Mouse (Mus musculus) hindbrain, embryonic 16.5 days (tissue): ENCODE data around the gene Map4k4. TPM values are rescaled to one million over a fixed set of nuclear protein-coding genes. Genes with fewer than 3 reads are reported as not detected.

Source experiments
- ATAC-seq: fragments of 200-750 bp; cut with Nextera tagmentation; 2 replicates; pipeline ENCODE4 v1.8.0; 2017; ENCODE audit warnings: moderate TSS enrichment, moderate library complexity
- H3K27ac ChIP-seq: fragments of 300-500 bp; sonication (generic); 2 replicates; pipeline ENCODE4 v1.5.1; 2014; ENCODE audit warnings: low read depth, mild to moderate bottlenecking, control low read depth, low read length, moderate library complexity
- H3K27me3 ChIP-seq: fragments of 300-500 bp; sonication (generic); replicated peaks from 2 replicates; pipeline ENCODE4 v1.6.1; 2014; ENCODE audit warnings: low read length; ENCODE audit not compliant: control insufficient read depth, insufficient read depth
- H3K36me3 ChIP-seq: fragments of 300-500 bp; sonication (generic); 2 replicates; pipeline ENCODE4 v1.6.1; 2014; ENCODE audit warnings: mild to moderate bottlenecking, low read length, moderate library complexity, mixed read lengths; ENCODE audit not compliant: control insufficient read depth, insufficient read depth
- H3K4me1 ChIP-seq: fragments of 300-500 bp; sonication (generic); 2 replicates; pipeline ENCODE4 v1.6.1; 2014; ENCODE audit warnings: low read depth, low read length; ENCODE audit not compliant: control insufficient read depth, insufficient read depth
- H3K4me2 ChIP-seq: fragments of 300-500 bp; sonication (generic); 2 replicates; pipeline ENCODE4 v1.6.1; 2014; ENCODE audit warnings: mild to moderate bottlenecking, low read length, control low read depth, moderate library complexity
- H3K4me3 ChIP-seq: fragments of 300-500 bp; sonication (generic); 2 replicates; pipeline ENCODE4 v1.5.1; 2014; ENCODE audit warnings: mild to moderate bottlenecking, low read length, control low read depth, moderate library complexity
- H3K9ac ChIP-seq: fragments of 300-500 bp; sonication (generic); 2 replicates; pipeline ENCODE4 v1.6.1; 2014; ENCODE audit warnings: low read depth, mild to moderate bottlenecking, control low read depth, low read length, moderate library complexity
- H3K9me3 ChIP-seq: fragments of 300-500 bp; sonication (generic); 2 replicates; pipeline ENCODE4 v1.6.1; 2014; ENCODE audit warnings: mild to moderate bottlenecking, low read length, moderate library complexity; ENCODE audit not compliant: control insufficient read depth
- WGBS: fragments of 180-500 bp; shearing (Covaris S2); extraction: QIAGEN DNeasy Blood & Tissue Kit; methylation state at CpG from one replicate; pipeline ENCODE4 v1.1.7; 2014; 5-methylcytosine and 5-hydroxymethylcytosine counted together
- polyA plus RNA-seq: library from polyadenylated mRNA; unstranded; fragments of >200 nt; fragmentation: Nextera tagmentation; extraction: Ambion mirVana; gene quantifications from 2 replicates; pipeline ENCODE4 v1.2.1, GENCODE M21; 2015

Gene Map4k4
- polyA plus RNA-seq, 1 experiment from 2014 or later, result 21.7 TPM

- H3K36me3 ChIP-seq, result peaks cover 11% of the 10 kb centered on the region
- 100% methylated on average over 2 of the region's 2 CpGs for WGBS
Measured at GRCm38 (mm10) chr1:39975005-39975404, 74.3 kb downstream of the Map4k4 start.

DNA sequence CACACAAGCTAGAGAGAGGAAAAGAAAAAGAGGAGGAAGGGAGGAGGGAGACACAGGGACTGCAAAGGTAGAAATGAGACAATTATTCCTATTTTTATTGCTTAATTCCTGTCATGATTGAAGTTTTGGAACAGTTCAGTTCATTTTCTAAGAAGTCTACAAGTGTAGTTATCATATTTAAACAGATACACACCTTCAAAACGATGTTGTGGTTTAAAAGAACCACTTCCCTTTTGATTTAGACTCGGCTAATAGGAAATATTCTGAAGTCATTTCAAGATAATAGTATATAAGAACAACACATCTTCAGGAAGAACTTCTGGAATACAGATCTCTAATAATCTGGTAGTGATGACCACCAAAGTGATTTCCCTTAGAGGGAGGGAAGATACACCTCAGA is 75.4 kb downstream of the Map4k4 start:
- H3K9me3 ChIP-seq, result no peaks in the 10 kb centered on the region
- no peaks in the 10 kb centered on the region for H3K27me3 ChIP-seq
- H3K4me1 ChIP-seq, result peaks cover 12% of the 10 kb centered on the region
- H3K27ac ChIP-seq, result no peak overlapping the region
- ATAC-seq, result no peak
- H3K36me3 ChIP-seq, result peaks cover 15% of the 10 kb centered on the region
- no peak overlapping the region for H3K4me2 ChIP-seq
- H3K4me3 ChIP-seq, result no peak overlapping the region
- 94% methylated on average over 2 of the region's 2 CpGs for WGBS
- no peak overlapping the region for H3K9ac ChIP-seq

More at GRCm38 (mm10) chr1:39975005-39975404, 74.3 kb downstream of the Map4k4 start:
- Histone ChIP-seq H3K27ac (no peak overlapping the region), H3K9me3 (no peaks in the 10 kb centered on the region), H3K4me2 (no peak overlapping the region), H3K27me3 (no peaks in the 10 kb centered on the region), H3K9ac (no peak overlapping the region), H3K4me3 (no peak overlapping the region), H3K4me1 (peaks cover 15% of the 10 kb centered on the region)
- ATAC-seq, result no peak

DNA sequence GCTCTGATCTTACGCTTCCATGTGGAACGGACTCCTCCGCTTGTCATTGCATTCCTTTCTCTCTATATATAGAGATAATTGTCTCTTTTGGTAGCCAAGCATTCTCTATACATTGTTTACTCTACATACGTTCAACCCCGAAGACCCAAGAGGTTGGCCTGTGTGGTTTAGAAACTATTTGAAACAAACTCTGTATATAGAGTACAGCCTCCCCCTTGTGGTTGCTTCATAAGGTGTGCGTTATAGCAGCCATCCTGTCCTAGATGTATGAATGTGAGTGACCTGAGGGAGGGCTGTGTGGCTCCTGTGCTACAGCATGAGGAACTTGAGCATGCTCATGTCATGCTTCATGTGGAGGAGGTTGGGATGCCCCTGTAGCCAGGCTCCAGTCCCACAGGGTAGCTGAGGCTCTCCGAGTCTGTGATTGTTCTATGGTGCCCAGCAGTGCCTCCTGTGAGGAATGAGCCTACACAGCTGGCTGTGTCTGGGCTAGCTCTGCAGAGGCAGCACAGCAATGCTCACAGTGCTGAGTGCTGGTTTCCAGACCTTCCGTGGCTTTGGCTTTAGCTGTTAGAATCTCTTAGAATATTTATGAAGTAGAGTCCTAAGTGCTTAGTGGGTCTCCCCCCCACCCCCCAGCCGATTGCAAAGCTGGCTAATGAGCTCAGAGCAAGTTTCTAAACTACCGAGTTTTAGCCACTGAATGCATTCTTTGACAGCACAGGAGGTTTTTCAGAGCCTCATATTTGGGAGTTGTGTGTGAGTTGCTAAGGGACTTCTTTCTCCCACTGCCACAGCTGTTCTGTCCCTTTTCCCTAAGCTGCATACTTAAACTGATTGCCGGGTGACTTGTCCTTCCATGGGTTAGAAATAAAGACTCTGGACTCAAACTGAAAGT is 76.4 kb downstream of the Map4k4 start:
- peaks cover 18% of the 10 kb centered on the region for H3K36me3 ChIP-seq

GRCm38 (mm10) chr1:39978781-39979486 is 78.2 kb downstream of the Map4k4 start:
- 78% methylated on average over 20 of the region's 20 CpGs for WGBS
- H3K36me3 ChIP-seq, result peaks cover 25% of the 10 kb centered on the region
- peaks cover 12% of the 10 kb centered on the region for H3K4me1 ChIP-seq
- ATAC-seq, result no peak
- no peak overlapping the region for H3K4me2 ChIP-seq
- H3K4me3 ChIP-seq, result no peak overlapping the region
- H3K9ac ChIP-seq, result no peak overlapping the region
- no peak overlapping the region for H3K27ac ChIP-seq
- no peaks in the 10 kb centered on the region for H3K27me3 ChIP-seq
- H3K9me3 ChIP-seq, result no peaks in the 10 kb centered on the region

More for the DNA sequence above, 76.4 kb downstream of the Map4k4 start:
- ATAC-seq, result peak; percentile 74
- 66% methylated on average over 11 of the region's 11 CpGs for WGBS
- Histone ChIP-seq H3K9ac (no peak overlapping the region), H3K27me3 (no peaks in the 10 kb centered on the region), H3K4me2 (no peak overlapping the region), H3K27ac (peak overlapping the region; percentile 74; the same call in 1 of the 2 replicates), H3K4me3 (no peak overlapping the region), H3K9me3 (no peaks in the 10 kb centered on the region), H3K4me1 (peaks cover 12% of the 10 kb centered on the region)

DNA sequence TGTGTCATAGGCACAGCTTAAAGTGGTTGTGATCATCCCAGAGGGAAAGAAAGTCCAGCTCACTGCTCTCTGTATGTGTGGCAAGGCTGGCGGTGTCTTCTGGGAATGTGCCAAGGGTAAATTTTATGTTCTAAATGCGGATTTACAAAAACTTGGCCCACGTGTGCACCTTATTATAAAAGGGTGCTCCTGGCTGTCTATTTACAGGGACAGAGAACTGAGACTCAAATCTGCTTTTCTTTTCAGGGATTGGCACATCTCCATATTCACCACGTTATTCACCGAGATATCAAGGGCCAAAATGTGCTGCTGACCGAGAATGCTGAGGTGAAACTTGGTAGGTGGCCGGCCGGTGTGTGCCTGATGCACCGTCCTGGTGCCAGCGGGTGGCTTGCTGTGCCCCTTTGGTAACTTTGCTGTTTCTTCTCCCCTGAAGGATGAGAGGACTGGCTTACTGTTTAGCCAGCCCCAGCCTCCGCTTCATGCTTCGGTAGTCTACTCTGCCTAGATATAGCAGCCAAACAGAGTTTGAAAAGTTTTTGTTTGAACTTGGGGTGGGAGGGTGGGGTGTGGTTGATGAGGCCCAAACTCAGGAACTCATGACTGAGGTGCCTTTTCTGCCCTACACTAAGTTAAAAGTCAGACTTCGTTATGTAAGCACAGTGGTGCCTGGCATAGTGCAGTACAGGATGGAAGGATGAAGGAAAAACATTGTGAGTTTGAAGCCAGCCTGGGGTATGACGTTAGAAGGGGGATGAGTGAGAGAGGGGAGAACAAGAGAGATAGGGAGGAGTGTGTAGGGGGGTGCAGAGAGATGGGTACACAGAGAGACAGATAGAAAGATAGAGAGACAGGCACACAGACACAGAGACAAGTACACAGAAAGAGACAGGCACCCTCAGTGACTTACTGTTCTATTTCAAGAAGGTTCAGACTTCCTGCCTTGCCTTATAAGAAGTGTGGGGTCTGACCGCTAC is 79.9 kb downstream of the Map4k4 start:
- 0 out of 2 replicates have a peak overlapping the region, but pooled peaks have one; percentile 17 for H3K27ac ChIP-seq

DNA sequence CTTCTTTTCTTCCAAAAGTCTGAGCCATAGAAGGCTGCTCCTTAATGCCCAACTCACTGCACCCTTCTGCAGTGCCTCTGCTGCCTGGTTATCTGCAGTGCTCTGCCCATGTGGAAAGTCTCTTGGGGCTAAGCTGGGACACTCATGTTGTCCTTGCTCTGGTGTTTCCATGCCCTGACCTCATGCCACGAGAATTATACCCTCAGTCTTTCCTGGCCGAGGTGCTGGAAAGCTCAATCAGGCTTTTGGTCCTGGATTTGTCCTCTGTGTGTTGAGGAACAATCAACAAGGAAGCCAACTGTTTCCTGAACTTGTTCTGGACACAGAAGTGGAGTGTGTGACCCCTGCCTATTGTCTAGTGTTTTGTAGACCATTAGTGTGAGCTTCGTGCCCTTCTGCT is 81.3 kb downstream of the Map4k4 start:
- Histone ChIP-seq H3K9me3 (no peaks in the 10 kb centered on the region), H3K9ac (no peak overlapping the region), H3K36me3 (peaks cover 33% of the 10 kb centered on the region), H3K4me1 (peaks cover 12% of the 10 kb centered on the region), H3K27ac (0 out of 2 replicates have a peak overlapping the region, but pooled peaks have one; percentile 29), H3K4me3 (no peak overlapping the region), H3K27me3 (no peaks in the 10 kb centered on the region), H3K4me2 (no peak overlapping the region)
- no peak for ATAC-seq
- WGBS, result 78% methylated on average over 3 of the region's 3 CpGs

More for the DNA sequence above, 79.9 kb downstream of the Map4k4 start:
- H3K4me3 ChIP-seq, result no peak overlapping the region
- 77% methylated on average over 15 of the region's 15 CpGs for WGBS
- H3K36me3 ChIP-seq, result peaks cover 26% of the 10 kb centered on the region
- no peaks in the 10 kb centered on the region for H3K9me3 ChIP-seq
- ATAC-seq, result no peak
- H3K4me1 ChIP-seq, result peaks cover 12% of the 10 kb centered on the region
- H3K27me3 ChIP-seq, result no peaks in the 10 kb centered on the region
- no peak overlapping the region for H3K4me2 ChIP-seq
- no peak overlapping the region; the same call in 1 of the 2 replicates for H3K9ac ChIP-seq

DNA sequence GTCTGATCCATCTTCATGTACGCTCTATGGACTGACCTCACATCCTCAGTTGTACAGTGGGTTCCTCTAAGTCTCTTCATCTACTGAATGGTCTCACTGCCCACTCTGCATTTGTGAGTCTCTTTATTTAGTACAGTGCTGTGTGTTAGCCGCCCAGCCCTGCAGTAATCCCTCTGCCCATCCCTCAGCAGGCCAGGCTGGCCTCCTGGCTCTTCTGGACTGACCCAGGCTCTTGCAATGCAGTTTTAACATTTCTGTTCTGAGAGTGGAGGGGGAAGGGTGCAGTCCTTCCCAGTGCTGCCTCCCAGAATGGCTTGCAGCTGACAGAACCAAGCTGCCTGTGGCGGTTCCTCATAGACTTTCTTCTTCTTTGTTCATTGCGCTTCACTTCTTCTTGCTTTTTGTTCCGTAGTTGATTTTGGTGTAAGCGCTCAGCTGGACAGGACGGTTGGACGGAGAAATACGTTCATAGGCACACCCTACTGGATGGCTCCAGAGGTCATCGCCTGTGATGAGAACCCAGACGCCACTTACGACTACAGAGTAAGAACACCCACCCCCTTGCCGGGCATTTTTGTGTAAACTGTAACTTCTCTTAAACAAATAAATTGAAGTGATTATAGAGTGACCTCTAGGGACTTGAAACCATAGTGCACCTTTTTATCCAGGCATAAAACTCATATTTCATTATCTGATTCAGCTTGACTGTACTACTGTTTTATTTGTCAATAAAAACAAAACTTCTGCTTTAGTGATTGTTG is 82.2 kb downstream of the Map4k4 start:
- H3K9me3 ChIP-seq, result no peaks in the 10 kb centered on the region
- ATAC-seq, result peak; percentile 25; the same call in 1 of the 2 replicates
- H3K36me3 ChIP-seq, result peaks cover 32% of the 10 kb centered on the region
- H3K9ac ChIP-seq, result no peak overlapping the region
- 60% methylated on average over 13 of the region's 13 CpGs for whole genome bisulfite sequencing
- H3K27ac ChIP-seq, result no peak overlapping the region
- no peak overlapping the region for H3K4me3 ChIP-seq
- no peaks in the 10 kb centered on the region for H3K27me3 ChIP-seq
- H3K4me2 ChIP-seq, result no peak overlapping the region
- H3K4me1 ChIP-seq, result peaks cover 12% of the 10 kb centered on the region

GRCm38 (mm10) chr1:39984331-39984730 is 83.6 kb downstream of the Map4k4 start:
- Histone ChIP-seq H3K4me2 (no peak overlapping the region), H3K9ac (no peak overlapping the region), H3K27ac (no peak overlapping the region), H3K27me3 (no peaks in the 10 kb centered on the region), H3K9me3 (no peaks in the 10 kb centered on the region), H3K36me3 (peaks cover 37% of the 10 kb centered on the region), H3K4me1 (peaks cover 4% of the 10 kb centered on the region; the same call in 1 of the 2 replicates), H3K4me3 (no peak overlapping the region)
- ATAC-seq, result no peak
- WGBS, result 84% methylated on average over 9 of the region's 9 CpGs
